Mouse (Mus musculus) ES-Bruce4 (cell line): ENCODE results near the gene Mapkapk3.

Source experiments
- CTCF ChIP-seq: IDR thresholded peaks from one replicate; pipeline ENCODE4 v1.8.1; 2011; ENCODE audit warnings: low read depth, low read length
- EP300 ChIP-seq: IDR thresholded peaks from 2 replicates; pipeline ENCODE4 v1.6.1; 2011; ENCODE audit warnings: low read depth, low read length; ENCODE audit not compliant: insufficient read depth
- POLR2A ChIP-seq: IDR thresholded peaks from one replicate; pipeline ENCODE4 v1.8.1; 2011; ENCODE audit warnings: low read length; ENCODE audit not compliant: insufficient read depth

- TF ChIP-seq CTCF (no peak), EP300 (no peak), POLR2A (no peak)
Observed at GRCm38 (mm10) chr9:107274751-107275150, 14.9 kb downstream of the Mapkapk3 start.
